ENCODE assay signal across 16 mouse cellular contexts in the genomic region with DNA sequence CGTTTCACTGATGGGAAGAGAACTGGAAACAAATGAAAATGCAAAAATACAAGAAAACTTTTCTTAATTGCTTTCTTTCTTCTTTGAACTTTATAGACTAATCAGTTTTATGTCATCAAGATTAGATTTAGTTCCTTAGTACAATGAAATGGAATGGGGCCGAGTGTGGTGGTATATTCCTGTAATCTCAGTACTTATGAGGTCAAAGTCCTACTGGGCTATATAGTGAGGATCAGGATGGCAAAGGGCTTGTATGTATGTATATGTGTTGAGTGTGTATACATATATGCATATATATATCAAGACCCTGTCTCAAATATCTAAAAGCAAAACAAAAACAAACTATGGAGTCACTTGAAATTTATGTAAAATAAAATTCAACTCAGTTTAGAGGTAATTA.
"Had no signal": no experiment of that assay in that cellular context is flagged by ENCODE, and none has a peak within 500 bp of the region (broad histone marks: within the 10 kb centered on the region; RNA-seq: fewer than 3 reads in every experiment).

No protein-coding gene starts in this region.

- H3K4me2 ChIP-seq: neural tube, embryonic 13.5 days; neural tube, embryonic 15.5 days; stomach, embryonic 15.5 days had no signal

- H3K27me3 ChIP-seq: neural tube, embryonic 13.5 days; neural tube, embryonic 15.5 days; stomach, embryonic 15.5 days had no signal

- H3K4me1 ChIP-seq: neural tube, embryonic 13.5 days; neural tube, embryonic 15.5 days had no signal

- H3K9me3 ChIP-seq: neural tube, embryonic 13.5 days; neural tube, embryonic 15.5 days; stomach, embryonic 15.5 days had no signal

- DNase-seq: retina, postnatal 1 day; right cerebral cortex, adult 18-20 months; right cerebral cortex, postnatal 14 days; right cerebral cortex, postnatal 25 days; right cerebral cortex, postnatal 4 days; spleen, adult 18-20 months; thymus, adult 18-20 months; thymus, adult 2 months; thymus, postnatal 14 days; thymus, postnatal 25 days; thymus, postnatal 36 days; thymus, postnatal 4 days had no signal

- H3K27ac ChIP-seq: neural tube, embryonic 13.5 days; neural tube, embryonic 15.5 days; stomach, embryonic 15.5 days; stomach, postnatal 0 days had no signal

- H3K4me3 ChIP-seq: neural tube, embryonic 13.5 days; neural tube, embryonic 15.5 days; stomach, embryonic 15.5 days had no signal

- H3K9ac ChIP-seq: neural tube, embryonic 13.5 days; neural tube, embryonic 15.5 days; stomach, embryonic 15.5 days had no signal
